Mouse (Mus musculus) ES-E14 (cell line): ENCODE results near the gene Plgrkt. TPM values are rescaled to one million over a fixed set of nuclear protein-coding genes. Genes with fewer than 3 reads are reported as not detected.

ENCODE experiments used
- DNase-seq: peaks from one replicate; pipeline ENCODE4 v3.0.0-alpha.2; 2013; ENCODE audit warnings: low read depth, low spot score
- H3K27ac ChIP-seq: 2 replicates; pipeline ENCODE4 v1.5.1; 2012; ENCODE audit warnings: low read depth, mild to moderate bottlenecking, low read length, moderate library complexity, mixed read lengths; ENCODE audit not compliant: poor library complexity, insufficient read depth, severe bottlenecking
- H3K36me3 ChIP-seq: 2 replicates; pipeline ENCODE4 v1.6.1; 2012; ENCODE audit warnings: mild to moderate bottlenecking, low read length, moderate library complexity, mixed read lengths; ENCODE audit not compliant: control insufficient read depth, poor library complexity, insufficient read depth, severe bottlenecking
- H3K4me1 ChIP-seq, 2 experiments: fragments of 150-350 bp in 1 of 2; sonication (generic) in 1 of 2; 2 replicates each; pipeline ENCODE4 v1.6.1; 2012; ENCODE audit warnings: low read length in 2 of 2, mild to moderate bottlenecking in 1 of 2, mixed read lengths in 1 of 2; ENCODE audit not compliant: control insufficient read depth in 2 of 2, insufficient read depth in 2 of 2, poor library complexity in 1 of 2
- H3K4me3 ChIP-seq, 2 experiments: fragments of 150-350 bp in 1 of 2; sonication (generic) in 1 of 2; 2 replicates each; pipeline ENCODE4 v1.5.1; 2012; ENCODE audit warnings: low read length in 2 of 2, low read depth in 1 of 2, mild to moderate bottlenecking in 1 of 2, mixed read lengths in 1 of 2; ENCODE audit not compliant: insufficient read depth in 1 of 2, poor library complexity in 1 of 2, severe bottlenecking in 1 of 2
- H3K9ac ChIP-seq: 2 replicates; pipeline ENCODE4 v1.6.1; 2012; ENCODE audit warnings: low read depth, mild to moderate bottlenecking, low read length, mixed read lengths; ENCODE audit not compliant: poor library complexity, insufficient read depth, severe bottlenecking
- H3K9me3 ChIP-seq: fragments of 150-350 bp; sonication (generic); 2 replicates; pipeline ENCODE4 v1.6.1; 2012; ENCODE audit warnings: low read depth, mild to moderate bottlenecking, low read length; ENCODE audit not compliant: control insufficient read depth, insufficient read depth
- CHD2 ChIP-seq: IDR thresholded peaks from 2 replicates; pipeline ENCODE4 v1.6.1; 2014; ENCODE audit warnings: mild to moderate bottlenecking, low read depth, low read length, inconsistent platforms
- HCFC1 ChIP-seq: IDR thresholded peaks from 2 replicates; pipeline ENCODE4 v1.6.1; 2012; ENCODE audit warnings: low read length, inconsistent platforms, borderline replicate concordance; ENCODE audit not compliant: insufficient read depth
- MAFK ChIP-seq: IDR thresholded peaks from 2 replicates; pipeline ENCODE4 v1.6.1; 2014; ENCODE audit warnings: mild to moderate bottlenecking, low read depth, low read length, inconsistent platforms; ENCODE audit not compliant: insufficient read depth
- ZC3H11A ChIP-seq: IDR thresholded peaks from 2 replicates; pipeline ENCODE4 v1.6.1; 2012; ENCODE audit warnings: low read depth, mild to moderate bottlenecking, inconsistent platforms, low read length, borderline replicate concordance
- ZNF384 ChIP-seq: IDR thresholded peaks from 2 replicates; pipeline ENCODE4 v1.6.1; 2012; ENCODE audit warnings: low read depth, low read length, inconsistent platforms
- in situ Hi-C, 2 experiments: fragments of 600-800 bp; cut with MboI; formaldehyde crosslinking; loops; one replicate each; pipeline ENCODE4 v1.15.1; 2025; ENCODE audit warnings: low sequenced_read_pairs in 2 of 2, inconsistent platforms in 1 of 2; ENCODE audit not compliant: unreplicated experiment in 2 of 2
- total RNA-seq: library from RNA; depleted of rRNA; stranded (reverse); fragments of 300-350 nt; gene quantifications from 2 replicates; pipeline ENCODE4 v1.2.3, GENCODE M21; 2012

Plgrkt gene
- total RNA-seq, 1 experiment, result 15.7 TPM

DNA sequence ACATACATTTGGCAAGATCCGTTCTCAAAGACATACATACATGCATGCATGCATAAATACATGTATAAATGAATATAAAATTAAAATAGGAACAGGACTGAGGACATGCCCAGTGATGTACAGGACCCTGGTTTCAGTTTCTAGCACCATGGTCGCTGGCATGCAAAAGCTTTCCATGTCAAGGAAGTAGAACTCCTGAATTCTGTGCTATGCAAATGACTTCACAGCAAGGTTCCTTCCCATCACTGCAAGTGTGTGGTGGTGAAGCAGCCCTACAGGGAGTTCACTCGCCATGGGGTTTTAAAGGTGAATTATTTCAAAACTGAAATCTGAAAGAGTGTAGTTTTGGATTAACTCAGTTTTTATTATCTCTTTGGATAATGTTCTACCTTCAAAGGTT is 9.2 kb upstream of the Plgrkt start:
- in situ Hi-C loops, result no loop called here
- TF ChIP-seq CHD2 (no peak), HCFC1 (no peak), ZNF384 (no peak), MAFK (no peak), ZC3H11A (no peak)
- H3K9ac ChIP-seq, result no peak overlapping the region
- H3K36me3 ChIP-seq, result no peaks in the 10 kb centered on the region
- H3K9me3 ChIP-seq, result no peaks in the 10 kb centered on the region
- H3K27ac ChIP-seq, result no peak overlapping the region
- no peak for DNase-seq
- H3K4me3 ChIP-seq, result no peak overlapping the region
- H3K4me1 ChIP-seq, result no peaks in the 10 kb centered on the region

DNA sequence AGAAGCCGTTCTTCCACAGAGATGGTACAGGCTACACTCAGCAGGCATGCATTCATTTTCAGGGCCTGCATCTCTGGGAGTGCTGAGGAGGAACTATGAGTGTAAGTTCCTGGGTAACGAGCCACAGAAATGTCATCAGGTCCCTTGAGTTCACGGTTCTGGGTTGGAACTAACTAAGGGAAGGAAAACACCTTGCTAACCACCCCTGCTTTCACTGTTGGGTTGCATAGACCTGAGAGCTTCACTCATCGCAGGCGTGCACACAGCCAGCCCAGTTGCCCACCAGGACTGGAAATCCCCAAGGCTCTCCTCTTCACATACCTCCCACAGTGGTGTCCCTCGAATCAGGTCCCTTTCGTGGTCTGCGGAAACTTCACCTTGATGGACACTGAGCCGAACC is 7.8 kb upstream of the Plgrkt start:
- no peak overlapping the region for H3K27ac ChIP-seq
- TF ChIP-seq HCFC1 (no peak), CHD2 (no peak), ZNF384 (no peak), MAFK (no peak), ZC3H11A (no peak)
- no peak overlapping the region for H3K4me3 ChIP-seq
- no peak for DNase-seq
- H3K9ac ChIP-seq, result no peak overlapping the region
- in situ Hi-C loops, result no loop called here
- H3K36me3 ChIP-seq, result no peaks in the 10 kb centered on the region
- no peaks in the 10 kb centered on the region for H3K9me3 ChIP-seq
- no peaks in the 10 kb centered on the region for H3K4me1 ChIP-seq

DNA sequence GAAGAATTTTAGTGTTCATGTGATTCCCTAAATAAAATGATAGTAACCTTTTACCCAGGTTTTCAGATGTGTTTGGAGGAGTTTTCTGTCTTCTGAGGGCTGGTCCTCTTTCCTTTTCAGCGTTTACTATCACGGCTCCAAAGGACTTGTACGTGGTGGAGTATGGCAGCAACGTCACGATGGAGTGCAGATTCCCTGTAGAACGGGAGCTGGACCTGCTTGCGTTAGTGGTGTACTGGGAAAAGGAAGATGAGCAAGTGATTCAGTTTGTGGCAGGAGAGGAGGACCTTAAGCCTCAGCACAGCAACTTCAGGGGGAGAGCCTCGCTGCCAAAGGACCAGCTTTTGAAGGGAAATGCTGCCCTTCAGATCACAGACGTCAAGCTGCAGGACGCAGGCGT is 6.2 kb upstream of the Plgrkt start:
- Histone ChIP-seq H3K4me3 (no peak overlapping the region), H3K9me3 (no peaks in the 10 kb centered on the region), H3K27ac (no peak overlapping the region), H3K4me1 (no peaks in the 10 kb centered on the region), H3K36me3 (no peaks in the 10 kb centered on the region), H3K9ac (no peak overlapping the region)
- no peak for DNase-seq
- in situ Hi-C loops, result no loop called here
- TF ChIP-seq CHD2 (no peak), ZNF384 (no peak), ZC3H11A (no peak), HCFC1 (no peak), MAFK (no peak)

DNA sequence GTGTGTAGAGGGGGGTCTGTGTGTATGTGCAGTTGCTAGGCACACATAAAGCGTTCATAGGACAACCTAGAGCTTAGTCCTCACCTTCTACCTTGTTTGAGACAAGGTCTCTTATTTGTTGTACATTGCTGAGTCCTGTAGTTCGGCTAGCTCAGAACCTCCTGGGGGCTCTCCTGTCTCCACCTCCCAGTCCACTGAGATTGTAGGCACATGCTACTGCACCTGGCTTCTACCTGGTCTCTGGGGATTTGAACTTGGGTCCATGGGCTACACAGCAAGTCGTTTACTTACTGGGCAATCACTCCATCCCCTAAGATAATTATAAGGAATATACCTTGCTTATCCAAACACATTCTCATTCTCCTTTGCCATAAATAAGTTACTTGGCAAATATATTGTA is 5.4 kb upstream of the Plgrkt start:
- Histone ChIP-seq H3K9me3 (no peaks in the 10 kb centered on the region), H3K36me3 (no peaks in the 10 kb centered on the region), H3K4me1 (no peaks in the 10 kb centered on the region; a peak in 1 of 4 replicates), H3K4me3 (no peak overlapping the region), H3K27ac (no peak overlapping the region), H3K9ac (no peak overlapping the region)
- in situ Hi-C loops, result no loop called here
- DNase-seq, result no peak
- TF ChIP-seq ZC3H11A (no peak), CHD2 (no peak), MAFK (no peak), ZNF384 (no peak), HCFC1 (no peak)

DNA sequence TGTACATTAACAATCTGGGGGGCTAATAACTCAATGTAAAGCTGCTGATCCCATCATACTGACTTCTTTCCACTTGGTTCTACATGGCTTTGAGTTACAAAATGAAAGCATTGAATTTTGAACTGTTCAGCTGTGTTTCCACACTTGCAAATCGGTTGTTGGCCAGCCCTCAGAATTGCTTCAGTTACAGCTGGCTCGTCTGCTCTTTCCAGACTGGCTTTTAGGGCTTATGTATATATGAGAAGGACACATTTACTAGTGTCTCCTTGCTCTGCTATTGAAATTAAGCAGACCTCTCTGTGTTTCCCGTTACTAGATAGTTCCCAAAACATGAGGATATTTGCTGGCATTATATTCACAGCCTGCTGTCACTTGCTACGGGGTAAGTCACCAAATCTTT is 4.9 kb upstream of the Plgrkt start:
- no peaks in the 10 kb centered on the region for H3K9me3 ChIP-seq
- no peaks in the 10 kb centered on the region; a peak in 1 of 4 replicates for H3K4me1 ChIP-seq
- H3K27ac ChIP-seq, result no peak overlapping the region
- H3K4me3 ChIP-seq, result no peak overlapping the region
- in situ Hi-C loops, result no loop called here
- H3K36me3 ChIP-seq, result no peaks in the 10 kb centered on the region
- no peak for DNase-seq
- H3K9ac ChIP-seq, result no peak overlapping the region
- no peak for TF ChIP-seq ZC3H11A
- TF ChIP-seq ZNF384, result no peak
- no peak for TF ChIP-seq MAFK
- TF ChIP-seq HCFC1, result no peak
- TF ChIP-seq CHD2, result no peak
